29 mouse cellular contexts compared by ENCODE assay signal in genomic region chr13:92858808-92859207, GRCm38 (mm10). TPM values are rescaled to one million over a fixed set of nuclear protein-coding genes. Genes with fewer than 3 reads are reported as not detected.
DNase-seq lines count a peak whose midpoint lies in the region; ATAC-seq and TF ChIP-seq lines count a peak whose summit lies in the region.
"Had no signal": no experiment of that assay in that cellular context is flagged by ENCODE, and none has a peak within 500 bp of the region (broad histone marks: within the 10 kb centered on the region; RNA-seq: fewer than 3 reads in every experiment).

No protein-coding gene starts in this region.

- no peak overlapping the region for H3K9ac ChIP-seq in heart, embryonic 15.5 days
- no peak overlapping the region for H3K9ac ChIP-seq in CH12.LX (ENCODE audit: insufficient read depth, low read depth)
- H3K9ac ChIP-seq: embryonic facial prominence, embryonic 12.5 days; forebrain, embryonic 12.5 days; hindbrain, embryonic 15.5 days; intestine, embryonic 15.5 days; limb, embryonic 15.5 days; liver, embryonic 15.5 days; midbrain, embryonic 12.5 days; neural tube, embryonic 13.5 days had no signal

- in situ Hi-C loops in CH12.LX (cut with MboI; ENCODE audit: low pct_ligation_motif_present, low pct_unique_long_range_greater_than_20kb, low sequenced_read_pairs): no loop called here

- H3K4me2 ChIP-seq in heart, embryonic 15.5 days: no peak overlapping the region
- no peak overlapping the region for H3K4me2 ChIP-seq in CH12.LX (ENCODE audit: insufficient read depth, low read depth, poor library complexity, severe bottlenecking)
- H3K4me2 ChIP-seq: embryonic facial prominence, embryonic 12.5 days; forebrain, embryonic 12.5 days; hindbrain, embryonic 15.5 days; intestine, embryonic 15.5 days; limb, embryonic 15.5 days; liver, embryonic 15.5 days; midbrain, embryonic 12.5 days; neural tube, embryonic 13.5 days had no signal

- no peak for TF ChIP-seq POLR2A in CH12.LX (IDR thresholded peaks at IDR 0.05; ENCODE audit: low read depth, low read length)

- H3K4me3 ChIP-seq in heart, embryonic 15.5 days: no peak overlapping the region
- no peak overlapping the region for H3K4me3 ChIP-seq in CH12.LX (replicated peaks in 1 of 3; ENCODE audit: low read depth in 2 of 3, low read length in 2 of 3, poor library complexity in 1 of 3)
- H3K4me3 ChIP-seq: embryonic facial prominence, embryonic 12.5 days; forebrain, embryonic 12.5 days; hindbrain, embryonic 15.5 days; intestine, embryonic 15.5 days; limb, embryonic 15.5 days; liver, embryonic 15.5 days; midbrain, embryonic 12.5 days; myocyte; neural tube, embryonic 13.5 days had no signal

- ATAC-seq in heart, embryonic 15.5 days (replicated peaks; ENCODE audit: insufficient number of reproducible peaks, insufficient read depth, low FRiP score, low read depth): no peak
- ATAC-seq: intestine, embryonic 15.5 days; lung, postnatal 0 days; Patski had no signal

- TF ChIP-seq CTCF in CH12.LX (conservative IDR thresholded peaks at IDR 0.05 in 1 of 2, IDR thresholded peaks at IDR 0.05 in 1 of 2; ENCODE audit: low read depth in 2 of 2, low read length in 2 of 2): no peak

- 76% methylated on average over 5 of the region's 5 CpGs for WGBS in heart, embryonic 15.5 days

- dilution Hi-C loops in CH12.LX (cut with MboI; ENCODE audit: extremely low pct_ligation_motif_present, extremely low pct_unique_long_range_greater_than_20kb, low sequenced_read_pairs): no loop called here

- DNase-seq in heart, adult 8-10 months (ENCODE audit: low spot score): no peak
- peak; percentile 61 for DNase-seq in 416B (ENCODE audit: low read depth)
- DNase-seq in CH12.LX (ENCODE audit: extremely low read depth): peak; percentile 10
- DNase-seq in induced T-regulatory cell, adult 2 months (ENCODE audit: low read depth): peak; percentile 21
- DNase-seq in urinary bladder, postnatal 10 days (ENCODE audit: low spot score): no peak
- no peak for DNase-seq in thymus, postnatal 25 days
- DNase-seq: cerebellum, adult 11 months; cerebellum, postnatal 14 days; heart, adult 11 months; heart, postnatal 4 days; kidney, adult 8-10 months; kidney, postnatal 10 days; left cerebral cortex, postnatal 4 days; retina, postnatal 1 day; right cerebral cortex, postnatal 25 days; thymus, adult 2 months had no signal

- H3K4me1 ChIP-seq in heart, embryonic 15.5 days (replicated peaks): peaks cover 14% of the 10 kb centered on the region
- H3K4me1 ChIP-seq in CH12.LX (ENCODE audit: control insufficient read depth in 1 of 2, insufficient read depth in 2 of 2): peaks cover 5 to 23% of the 10 kb centered on the region in 2 experiments
- H3K4me1 ChIP-seq: embryonic facial prominence, embryonic 12.5 days; forebrain, embryonic 12.5 days; hindbrain, embryonic 15.5 days; intestine, embryonic 15.5 days; limb, embryonic 15.5 days; liver, embryonic 15.5 days; midbrain, embryonic 12.5 days; neural tube, embryonic 13.5 days had no signal

- H3K36me3 ChIP-seq in heart, embryonic 15.5 days: 0 out of 2 replicates have a peak, but pooled peaks cover 8% of the 10 kb centered on the region
- H3K36me3 ChIP-seq in CH12.LX (replicated peaks in 1 of 2; ENCODE audit: control insufficient read depth in 1 of 2, insufficient read depth in 1 of 2, low read length in 1 of 2): peaks cover 5 to 31% of the 10 kb centered on the region in 2 experiments
- H3K36me3 ChIP-seq: intestine, embryonic 15.5 days had no signal

- H3K27me3 ChIP-seq in heart, embryonic 15.5 days: no peaks in the 10 kb centered on the region
- H3K27me3 ChIP-seq in CH12.LX (replicated peaks): no peaks in the 10 kb centered on the region
- H3K27me3 ChIP-seq: embryonic facial prominence, embryonic 12.5 days; forebrain, embryonic 12.5 days; hindbrain, embryonic 15.5 days; intestine, embryonic 15.5 days; limb, embryonic 15.5 days; liver, embryonic 15.5 days; midbrain, embryonic 12.5 days; neural tube, embryonic 13.5 days; Patski had no signal

- H3K27ac ChIP-seq in heart, embryonic 15.5 days: peak overlapping the region; percentile 40
- H3K27ac ChIP-seq in CH12.LX (ENCODE audit: insufficient read depth, low read depth): no peak overlapping the region
- H3K27ac ChIP-seq: embryonic facial prominence, embryonic 12.5 days; forebrain, embryonic 12.5 days; hindbrain, embryonic 15.5 days; intestine, embryonic 15.5 days; limb, embryonic 15.5 days; liver, embryonic 15.5 days; macrophage; midbrain, embryonic 12.5 days; neural tube, embryonic 13.5 days had no signal

- no peaks in the 10 kb centered on the region for H3K9me3 ChIP-seq in heart, embryonic 15.5 days (replicated peaks)
- no peaks in the 10 kb centered on the region for H3K9me3 ChIP-seq in CH12.LX (replicated peaks; ENCODE audit: low read length)
- H3K9me3 ChIP-seq: embryonic facial prominence, embryonic 12.5 days; forebrain, embryonic 12.5 days; hindbrain, embryonic 15.5 days; intestine, embryonic 15.5 days; limb, embryonic 15.5 days; liver, embryonic 15.5 days; midbrain, embryonic 12.5 days; neural tube, embryonic 13.5 days had no signal

- no peak for TF ChIP-seq EP300 in CH12.LX (IDR thresholded peaks at IDR 0.05; ENCODE audit: low read length)

- no peak for TF ChIP-seq RAD21 in CH12.LX (IDR thresholded peaks at IDR 0.05; ENCODE audit: low read depth, low read length)

- no peaks in the 10 kb centered on the region for H3K79me2 ChIP-seq in CH12.LX (replicated peaks; ENCODE audit: control insufficient read depth, extremely low read depth, insufficient read depth, poor library complexity, severe bottlenecking)

TF ChIP-seq in CH12.LX, 34 proteins besides CTCF, POLR2A, EP300 and RAD21:
- no peak for TF ChIP-seq USF1 (IDR thresholded peaks at IDR 0.05; ENCODE audit: low read depth, low read length)
- TF ChIP-seq MYC (IDR thresholded peaks at IDR 0.05; ENCODE audit: low read depth, low read length): no peak
- TF ChIP-seq ZKSCAN1 (IDR thresholded peaks at IDR 0.05; ENCODE audit: borderline replicate concordance, low read depth, low read length): no peak
- no peak for TF ChIP-seq IRF4 (IDR thresholded peaks at IDR 0.05; ENCODE audit: low read depth, low read length)
- no peak for TF ChIP-seq SIN3A (IDR thresholded peaks at IDR 0.05; ENCODE audit: low read length)
- TF ChIP-seq E2F4 (IDR thresholded peaks at IDR 0.05; ENCODE audit: insufficient replicate concordance, low read depth, low read length): no peak
- TF ChIP-seq RCOR1 (conservative IDR thresholded peaks at IDR 0.05; ENCODE audit: low read depth, low read length): no peak
- no peak for TF ChIP-seq MAZ (IDR thresholded peaks at IDR 0.05; ENCODE audit: low read depth, low read length)
- TF ChIP-seq PAX5 (IDR thresholded peaks at IDR 0.05; ENCODE audit: low read length): no peak
- no peak for TF ChIP-seq TCF12 (IDR thresholded peaks at IDR 0.05; ENCODE audit: low read depth, low read length)
- no peak for TF ChIP-seq SMC3 (IDR thresholded peaks at IDR 0.05; ENCODE audit: low read depth, low read length)
- TF ChIP-seq ELF1 (IDR thresholded peaks at IDR 0.05; ENCODE audit: low read depth, low read length): no peak
- TF ChIP-seq CHD2 (IDR thresholded peaks at IDR 0.05; ENCODE audit: low read length): no peak
TF ChIP-seq in CH12.LX: peak in this region for 0.

RNA-seq across cellular contexts. Expression of gene Mtx3, which starts 14.2 kb away (rescaled TPM):
- polyA plus RNA-seq in heart, embryonic 15.5 days (2015; fragmentation: Nextera tagmentation; extraction: Ambion mirVana): 2.3 and 2.9 TPM in 2 replicates
- 10 to 100 TPM in 1 of 4 experiments, 1 to 10 TPM in 3; 4.6 to 10.2 (median 6.6) TPM for total RNA-seq in heart, adult 8-10 months (2022)
- total RNA-seq in CH12.LX (2012; rRNA removed): 7.1 and 8.1 TPM in 2 replicates
- total RNA-seq in CH12.LX (2014; rRNA removed): 10.9 and 12.9 TPM in 2 replicates
- 15.3 and 17.3 TPM in 2 replicates for polyA plus RNA-seq in CH12.LX (2012; ENCODE audit: insufficient read length, low read depth)

Comparison
In these comparisons a context has a peak if more than half of its experiments do, and no peak if none do; other contexts are left out.
1. DNase-seq: peak in 416B (single experiment), CH12.LX (single experiment) and induced T-regulatory cell, adult 2 months (single experiment); none in heart, adult 8-10 months (single experiment), urinary bladder, postnatal 10 days (single experiment) and thymus, postnatal 25 days (single experiment).